Mouse (Mus musculus): ENCODE results near the gene Impad1.
A peak's percentile ranks its signal among the peaks of the same experiment; 100 is the strongest.

Gene Impad1

DNA sequence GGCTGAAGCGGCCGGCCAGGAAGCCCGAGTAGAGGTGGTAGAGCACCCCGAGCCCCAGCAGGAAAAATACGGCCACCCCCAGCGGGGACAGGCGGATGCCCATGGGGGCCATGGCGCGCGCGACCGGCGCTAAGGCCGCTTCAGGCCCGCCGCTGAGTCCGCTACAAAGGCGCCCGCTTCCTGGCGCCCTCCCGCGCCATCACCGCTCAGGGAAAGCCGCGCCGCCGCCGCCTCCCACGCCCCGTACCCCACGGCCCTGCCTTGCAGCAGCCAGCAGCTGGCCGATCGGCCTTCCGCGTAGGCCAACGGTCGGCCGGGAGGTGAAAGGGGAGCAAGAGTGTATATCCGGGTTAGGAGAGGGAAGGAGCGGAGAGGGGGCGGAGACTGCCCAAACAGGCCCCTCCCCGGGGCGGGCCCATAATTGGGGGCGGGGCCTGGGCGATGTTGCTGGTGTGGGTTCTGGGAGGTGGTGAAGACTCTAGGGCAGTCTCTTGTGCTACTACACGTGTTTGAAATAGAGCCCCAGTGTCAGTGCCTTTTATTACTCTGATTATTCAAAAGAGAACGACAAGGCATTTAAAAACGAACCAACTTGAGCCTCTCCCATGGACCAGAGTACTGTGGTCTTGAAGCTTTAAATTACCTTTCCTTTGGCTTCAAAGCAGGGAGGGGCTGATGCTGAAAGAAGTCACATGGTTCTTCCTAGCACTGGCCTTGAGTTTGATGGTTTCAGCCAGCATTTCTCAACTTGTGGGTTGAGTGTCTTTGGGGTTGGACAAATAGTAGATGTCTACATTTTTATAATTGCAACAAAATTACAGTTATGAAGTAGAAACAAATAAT, at the start of gene Impad1:
Gene Impad1 (minus strand): TSS at position 364 of the 843 bp plus-strand sequence.
- peak; percentile 88 for DNase-seq (ENCODE audit: low spot score)

DNA sequence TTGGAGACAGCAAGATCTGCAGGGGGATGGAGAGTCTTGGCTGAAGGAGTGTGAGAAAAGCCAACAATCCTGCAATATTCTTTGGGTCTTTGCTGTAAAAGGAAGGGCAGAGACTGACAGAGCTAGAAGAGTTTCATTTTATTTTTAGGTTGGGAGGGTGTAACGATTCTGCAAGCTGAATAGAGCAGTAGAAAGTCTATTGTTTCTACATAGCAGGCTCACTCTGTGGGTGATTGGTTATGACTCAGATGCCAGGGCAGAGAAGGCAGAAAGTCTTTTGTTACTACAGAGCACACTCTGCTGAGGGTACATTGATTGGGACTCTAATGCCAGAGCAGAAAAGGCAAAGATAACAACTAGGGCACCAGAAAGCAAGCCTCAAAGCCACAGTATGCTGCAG, 47.0 kb upstream of the Impad1 start:
- no peak for DNase-seq (ENCODE audit: low spot score)

DNA sequence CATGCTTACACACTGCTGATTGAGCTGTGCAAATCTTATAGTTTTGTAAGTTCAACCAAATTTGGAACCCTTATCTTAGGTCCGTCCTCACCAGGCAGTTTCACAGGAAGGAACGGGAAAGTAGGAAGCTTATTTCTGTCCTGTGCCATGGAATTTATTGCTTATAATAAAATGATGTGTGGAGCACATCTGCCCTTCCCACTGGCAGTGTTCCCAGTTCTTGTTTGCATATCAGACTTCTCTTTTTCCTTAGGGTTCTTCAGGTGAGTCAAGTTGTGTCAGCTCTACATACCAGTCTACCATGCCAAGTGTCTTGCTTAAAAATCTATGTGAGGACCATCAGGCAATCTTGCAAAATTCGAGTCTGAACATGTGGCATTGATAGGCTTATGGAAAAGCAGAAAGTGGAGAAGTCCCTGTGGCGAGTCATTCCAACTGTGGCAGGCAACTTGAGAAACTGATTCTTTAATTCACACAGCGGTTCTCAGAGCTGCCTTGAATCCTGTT, 40.7 kb upstream of the Impad1 start:
- no peak for DNase-seq (ENCODE audit: low spot score)

DNA sequence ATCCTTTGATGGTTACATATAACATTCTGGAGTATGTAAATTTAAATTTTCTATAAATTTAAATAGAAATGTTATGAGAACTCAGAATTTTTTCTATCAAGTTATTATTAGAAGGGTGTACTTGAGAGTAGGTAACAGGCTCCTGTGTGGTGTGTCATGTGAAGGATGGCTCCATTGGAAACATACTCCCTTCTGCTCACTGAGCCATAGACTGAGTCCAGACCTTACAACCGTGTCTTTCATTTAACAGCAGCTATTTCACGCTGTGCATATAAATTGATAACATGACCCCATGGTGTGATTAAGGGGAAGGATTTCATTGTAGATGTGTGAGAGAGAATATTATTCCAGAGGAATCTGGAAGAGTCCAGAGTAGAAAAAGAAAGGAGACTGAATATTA, 35.0 kb upstream of the Impad1 start:
- DNase-seq (ENCODE audit: low spot score) = no peak

GRCm38 (mm10) chr4:4822119-4822518, 29.0 kb upstream of the Impad1 start:
- no peak for DNase-seq (ENCODE audit: low spot score)

- DNase-seq (ENCODE audit: low spot score) = peak; percentile 72
Observed at GRCm38 (mm10) chr4:4792141-4792991, 789 bp downstream of the Impad1 start.

DNA sequence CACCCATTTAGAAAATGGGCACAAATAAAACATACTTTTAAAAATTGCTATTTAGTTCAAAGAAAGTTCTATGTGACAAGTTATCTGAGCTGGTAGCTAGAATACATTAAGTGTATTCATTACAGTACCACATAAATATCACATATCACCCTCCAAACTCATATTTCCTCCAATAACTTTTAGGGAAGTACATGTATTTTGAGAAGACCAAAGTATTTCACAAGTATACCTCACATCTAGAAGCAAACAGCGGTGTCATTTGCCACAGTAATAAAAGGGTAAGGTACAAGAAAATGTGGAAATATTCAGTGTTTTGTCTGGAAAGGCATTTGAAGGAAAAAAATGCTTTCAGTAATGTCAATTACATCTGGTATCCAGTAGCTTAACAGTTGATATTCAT, 2.0 kb downstream of the Impad1 start:
- no peak for DNase-seq (ENCODE audit: low spot score)

- no peak for DNase-seq (ENCODE audit: low spot score)
Observed at GRCm38 (mm10) chr4:4785169-4785568, 8.0 kb downstream of the Impad1 start.

DNA sequence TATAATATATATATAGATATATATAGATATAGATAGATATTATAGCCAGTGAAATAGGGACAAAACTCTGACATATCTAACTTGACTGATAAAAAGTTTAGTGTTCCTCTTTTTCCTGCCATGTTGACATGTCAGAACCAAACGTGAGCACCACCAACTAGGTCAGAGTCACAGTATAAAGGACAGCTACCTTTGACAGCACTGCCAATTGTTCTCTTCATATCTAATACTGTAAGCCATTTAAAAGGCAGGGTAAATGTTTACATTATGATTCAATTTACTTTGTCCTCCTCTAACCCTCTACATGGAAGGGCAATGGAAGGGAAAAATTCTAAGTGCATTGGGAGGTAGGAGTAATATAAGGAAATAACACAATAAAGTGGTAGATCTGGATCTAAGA, 8.8 kb downstream of the Impad1 start:
- DNase-seq (ENCODE audit: low spot score) = no peak

GRCm38 (mm10) chr4:4783686-4783957, 9.5 kb downstream of the Impad1 start:
- DNase-seq (ENCODE audit: low spot score) = no peak

GRCm38 (mm10) chr4:4782882-4783685, 10.1 kb downstream of the Impad1 start:
- no peak for DNase-seq (ENCODE audit: low spot score)

DNA sequence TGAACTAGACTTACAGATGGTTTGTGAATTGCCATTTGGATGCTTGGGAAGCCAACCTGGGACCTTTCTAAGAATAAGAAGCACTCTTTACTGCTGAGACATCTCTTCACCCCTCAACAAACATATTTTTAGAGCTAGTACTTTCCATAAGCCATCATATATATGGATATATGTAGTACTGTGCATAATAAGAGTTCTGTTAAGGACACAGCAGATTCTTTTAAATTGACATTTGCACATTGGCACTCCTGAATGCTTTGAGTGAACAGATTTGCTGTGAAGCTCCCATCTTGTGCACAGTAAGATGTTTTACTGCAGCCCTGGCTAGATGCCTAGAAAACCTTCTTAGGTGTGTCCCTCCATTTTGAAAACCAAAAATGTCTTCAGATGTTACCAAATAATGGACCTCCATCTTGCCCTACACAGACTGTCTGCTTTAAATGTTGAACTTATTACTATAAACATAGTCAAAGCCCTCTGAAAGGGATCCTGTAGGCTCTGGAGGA, 13.8 kb downstream of the Impad1 start:
- DNase-seq (ENCODE audit: low spot score) = no peak

DNA sequence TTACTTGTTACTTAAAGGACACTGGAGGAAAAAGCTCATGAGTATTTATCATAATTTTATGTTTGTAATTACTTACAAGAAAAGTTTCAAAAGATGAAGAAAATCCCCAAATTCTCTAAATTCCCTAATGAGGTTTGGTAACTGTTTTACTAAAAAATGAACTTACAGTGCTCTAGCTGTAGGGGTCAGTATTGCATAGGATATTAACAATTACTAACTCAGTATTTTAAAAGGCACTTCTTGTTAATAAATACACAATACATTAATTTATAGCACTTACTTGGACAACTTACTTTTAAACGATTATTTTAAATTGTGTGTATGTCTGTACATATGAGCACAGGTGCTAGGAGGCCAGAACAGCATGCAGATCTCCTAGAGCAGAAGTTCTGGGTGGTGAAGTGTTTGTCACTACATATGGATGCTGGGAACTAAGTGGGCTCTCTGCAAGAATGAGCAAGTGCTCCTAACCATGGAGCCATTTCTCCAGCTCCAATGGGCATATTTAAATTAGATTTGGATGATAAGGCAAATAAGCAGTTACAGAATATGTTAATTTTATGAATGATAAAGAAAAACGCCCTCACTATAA, 21.5 kb downstream of the Impad1 start:
- no peak for DNase-seq (ENCODE audit: low spot score)

- no peak for DNase-seq (ENCODE audit: low spot score)
Observed at GRCm38 (mm10) chr4:4765806-4766205, 27.3 kb downstream of the Impad1 start.

DNA sequence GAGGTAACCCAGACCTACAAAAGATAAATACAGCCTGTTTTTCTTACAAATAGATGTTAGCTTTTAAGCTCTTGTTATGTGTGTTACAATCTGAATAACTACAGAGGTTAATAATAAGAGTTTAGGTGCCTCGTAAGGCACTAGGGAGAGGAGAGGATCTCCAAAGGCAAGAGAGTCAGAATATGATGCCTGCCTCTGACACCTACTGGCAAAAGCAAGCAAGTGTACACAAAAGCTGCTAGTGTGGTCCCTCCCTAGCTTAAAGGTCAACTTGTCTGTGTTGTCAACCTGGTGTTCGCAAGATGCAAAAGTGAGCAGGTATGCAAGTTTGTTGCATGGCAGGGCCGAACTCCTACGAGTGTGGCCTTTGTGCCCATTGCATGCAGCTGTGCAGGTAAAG, 34.8 kb downstream of the Impad1 start:
- no peak for DNase-seq (ENCODE audit: low spot score)

DNA sequence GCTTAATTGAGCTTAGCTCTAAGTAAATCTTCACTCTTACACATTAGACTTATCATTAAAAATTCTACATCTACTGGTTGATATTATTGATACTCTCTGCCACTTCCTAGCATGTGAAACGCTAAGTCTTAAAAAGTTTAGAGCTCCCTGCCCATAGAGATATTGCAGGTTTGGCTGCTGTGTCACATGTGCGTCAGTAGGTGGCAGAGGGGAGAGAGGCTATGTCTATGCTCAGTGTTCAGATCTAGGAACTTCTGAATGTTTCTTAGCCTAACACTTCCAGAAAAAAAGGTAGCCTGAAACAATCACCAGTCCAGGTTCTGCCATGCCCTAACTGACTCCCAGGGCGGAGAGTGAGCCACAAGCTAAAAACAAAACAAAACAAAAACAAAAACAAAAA, 63.7 kb downstream of the Impad1 start:
- DNase-seq (ENCODE audit: low spot score) = no peak

DNA sequence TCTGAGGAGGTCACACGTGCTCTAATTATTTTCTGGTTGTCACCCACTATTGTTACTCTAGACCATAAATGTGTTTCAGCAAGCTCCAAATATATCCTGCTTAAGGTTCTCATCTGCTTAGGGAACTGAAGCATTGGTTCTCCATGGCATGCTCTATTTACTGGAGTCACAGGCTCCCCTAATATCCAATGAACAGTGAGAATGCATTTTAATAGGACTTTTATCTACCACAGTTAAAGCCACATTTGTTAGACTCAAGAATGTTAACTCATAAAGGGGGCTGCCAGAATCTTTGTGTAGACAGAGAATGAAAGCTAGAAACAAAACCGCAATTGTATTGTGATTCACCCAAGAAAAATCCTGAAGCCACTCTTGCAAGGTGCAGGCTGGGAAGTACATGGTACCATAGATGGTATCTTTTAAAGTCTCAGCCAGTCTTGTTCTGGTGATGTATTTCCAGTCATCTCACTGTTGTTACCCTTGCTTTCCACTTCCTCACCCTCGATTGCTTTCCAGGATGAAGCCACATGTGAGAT, 66.8 kb downstream of the Impad1 start:
- no peak for DNase-seq (ENCODE audit: low spot score)

- no peak for DNase-seq (ENCODE audit: low spot score)
Observed at GRCm38 (mm10) chr4:4723821-4724220, 69.3 kb downstream of the Impad1 start.

- DNase-seq (ENCODE audit: low spot score) = no peak
Observed at GRCm38 (mm10) chr4:4722081-4722480, 71.1 kb downstream of the Impad1 start.

DNA sequence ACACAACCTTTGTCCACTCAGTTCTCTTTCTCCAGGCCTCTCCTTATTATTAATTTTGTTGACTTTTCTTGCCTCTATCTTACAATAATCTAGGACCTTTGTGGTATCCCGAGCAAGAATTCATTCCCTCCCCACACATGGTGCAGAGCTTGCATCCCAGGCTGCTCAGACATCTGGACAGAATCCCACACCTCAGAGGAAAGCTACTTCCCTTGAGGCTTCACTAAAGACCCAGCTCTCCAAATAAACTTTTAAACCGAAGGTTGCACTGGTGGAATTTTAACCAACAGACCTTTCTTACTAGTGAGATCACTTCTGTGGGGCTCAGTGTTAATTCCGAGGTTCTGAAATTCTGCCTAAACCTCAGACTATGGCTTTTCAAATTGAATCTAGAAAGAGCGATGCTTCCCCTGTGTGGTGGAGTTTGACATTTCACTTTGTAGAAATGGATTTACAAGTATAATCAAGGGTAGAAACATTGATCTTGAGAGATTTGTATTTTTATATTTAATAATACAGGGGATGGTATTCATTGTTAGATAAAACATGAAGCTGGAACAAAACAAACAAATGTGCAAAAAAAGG, 75.3 kb downstream of the Impad1 start:
- DNase-seq (ENCODE audit: low spot score) = no peak
